Mouse (Mus musculus) lung, postnatal 0 days (tissue): ENCODE data around the gene Mgmt. TPM values are rescaled to one million over a fixed set of nuclear protein-coding genes. Genes with fewer than 3 reads are reported as not detected.

Source experiments
- ATAC-seq: fragments of 200-750 bp; cut with Nextera tagmentation; 2 replicates; pipeline ENCODE4 v1.8.0; 2017; ENCODE audit warnings: moderate library complexity
- DNase-seq: peaks from one replicate; pipeline ENCODE4 v3.0.0-alpha.2; 2016; ENCODE audit warnings: low spot score
- H3K27ac ChIP-seq: fragments of 300-500 bp; sonication (generic); 2 replicates; pipeline ENCODE4 v1.5.1; 2014; ENCODE audit warnings: antibody characterized with exemption, mild to moderate bottlenecking, low read length, mixed read lengths
- H3K27me3 ChIP-seq: fragments of 300-500 bp; sonication (generic); replicated peaks from 2 replicates; pipeline ENCODE4 v1.6.1; 2014; ENCODE audit warnings: low read length, mixed read lengths; ENCODE audit not compliant: insufficient read depth
- H3K36me3 ChIP-seq: fragments of 300-500 bp; sonication (generic); 2 replicates; pipeline ENCODE4 v1.6.1; 2014; ENCODE audit warnings: low read length, mixed read lengths; ENCODE audit not compliant: insufficient read depth
- H3K4me1 ChIP-seq: fragments of 300-500 bp; sonication (generic); 2 replicates; pipeline ENCODE4 v1.6.1; 2014; ENCODE audit warnings: antibody characterized with exemption, low read depth, low read length, mixed read lengths; ENCODE audit not compliant: insufficient read depth
- H3K4me2 ChIP-seq: fragments of 300-500 bp; sonication (generic); replicated peaks from 2 replicates; pipeline ENCODE4 v1.6.1; 2014; ENCODE audit warnings: low read depth, mild to moderate bottlenecking, low read length, moderate library complexity, mixed read lengths
- H3K4me3 ChIP-seq: fragments of 300-500 bp; sonication (generic); 2 replicates; pipeline ENCODE4 v1.5.1; 2014; ENCODE audit warnings: low read depth, low read length
- H3K9ac ChIP-seq: fragments of 300-500 bp; sonication (generic); replicated peaks from 2 replicates; pipeline ENCODE4 v1.6.1; 2014; ENCODE audit warnings: low read depth, mild to moderate bottlenecking
- H3K9me3 ChIP-seq: fragments of 300-500 bp; sonication (generic); 2 replicates; pipeline ENCODE4 v1.6.1; 2016; ENCODE audit warnings: low read length, mixed read lengths
- CTCF ChIP-seq: IDR thresholded peaks from 2 replicates; pipeline ENCODE4 v1.5.1; 2016; ENCODE audit warnings: antibody characterized with exemption, mild to moderate bottlenecking
- EP300 ChIP-seq: IDR thresholded peaks from 2 replicates; pipeline ENCODE4 v1.6.1; 2016; ENCODE audit warnings: antibody characterized with exemption, mild to moderate bottlenecking, control low read depth
- WGBS: fragments of 180-500 bp; shearing (Covaris S2); extraction: QIAGEN DNeasy Blood & Tissue Kit; methylation state at CpG from one replicate; pipeline ENCODE4 v1.1.7; 2014; 5-methylcytosine and 5-hydroxymethylcytosine counted together
- polyA plus RNA-seq: library from polyadenylated mRNA; unstranded; fragments of >200 nt; fragmentation: Nextera tagmentation; extraction: Ambion mirVana; gene quantifications from 2 replicates; pipeline ENCODE4 v1.2.1, GENCODE M21; 2015

Mgmt gene
- polyA plus RNA-seq, 1 experiment from 2014 or later: 1.8 TPM

DNA sequence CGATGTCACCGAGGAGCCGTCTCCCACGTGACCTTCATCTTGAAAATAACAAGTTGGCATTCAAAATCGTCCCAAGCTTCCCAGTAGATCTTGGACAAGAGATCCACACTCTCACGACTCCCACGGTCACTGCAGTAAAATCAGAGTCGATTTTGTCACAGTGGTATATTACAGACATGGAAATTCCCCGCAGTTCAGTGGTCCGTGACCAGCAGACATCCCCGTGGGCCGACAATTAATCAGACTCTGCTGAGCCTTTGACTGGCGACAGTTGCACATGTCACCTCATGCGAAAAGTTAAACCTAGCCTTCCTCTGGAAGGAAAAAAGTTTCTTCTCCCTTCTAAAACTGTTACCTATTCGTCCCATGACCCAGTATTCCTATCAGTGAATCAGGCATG, 106.8 kb downstream of the Mgmt start:
- no peak for ATAC-seq
- no peak for TF ChIP-seq EP300
- no peak for TF ChIP-seq CTCF
- no peaks in the 10 kb centered on the region for H3K9me3 ChIP-seq
- H3K4me1 ChIP-seq: no peaks in the 10 kb centered on the region
- no peak overlapping the region for H3K4me3 ChIP-seq
- no peak overlapping the region for H3K27ac ChIP-seq
- no peaks in the 10 kb centered on the region for H3K36me3 ChIP-seq
- no peak overlapping the region for H3K4me2 ChIP-seq
- no peak overlapping the region for H3K9ac ChIP-seq
- no peaks in the 10 kb centered on the region; the same call in 1 of the 2 replicates for H3K27me3 ChIP-seq
- no peak for DNase-seq
- WGBS: 85% methylated on average over 15 of the region's 15 CpGs

DNA sequence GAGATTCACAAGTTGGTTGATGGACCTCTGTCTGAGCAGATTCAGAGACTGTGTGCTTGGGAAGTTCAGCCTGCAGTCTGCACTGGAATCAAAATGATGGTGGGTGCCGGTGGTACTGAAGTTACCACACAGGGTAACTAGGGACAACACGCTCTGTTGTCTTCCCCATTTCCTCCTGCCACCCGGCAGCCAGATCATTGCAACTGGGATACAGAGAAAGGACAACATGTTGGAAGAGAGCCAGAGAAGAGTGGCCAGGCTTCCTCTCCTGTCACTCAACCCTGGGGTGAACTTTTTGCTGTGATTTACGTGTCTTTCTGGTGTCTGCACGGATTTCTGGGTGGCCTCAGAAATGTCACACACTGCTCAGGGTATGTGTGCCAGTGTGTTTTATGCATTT, 107.4 kb downstream of the Mgmt start:
- Histone ChIP-seq H3K36me3 (no peaks in the 10 kb centered on the region), H3K27ac (no peak overlapping the region), H3K27me3 (no peaks in the 10 kb centered on the region; the same call in 1 of the 2 replicates), H3K9ac (no peak overlapping the region), H3K4me1 (no peaks in the 10 kb centered on the region), H3K4me2 (no peak overlapping the region), H3K9me3 (no peaks in the 10 kb centered on the region), H3K4me3 (no peak overlapping the region)
- DNase-seq: peak; percentile 32
- no peak for ATAC-seq
- TF ChIP-seq EP300: no peak
- no peak for TF ChIP-seq CTCF
- 26% methylated on average over 5 of the region's 5 CpGs for WGBS

DNA sequence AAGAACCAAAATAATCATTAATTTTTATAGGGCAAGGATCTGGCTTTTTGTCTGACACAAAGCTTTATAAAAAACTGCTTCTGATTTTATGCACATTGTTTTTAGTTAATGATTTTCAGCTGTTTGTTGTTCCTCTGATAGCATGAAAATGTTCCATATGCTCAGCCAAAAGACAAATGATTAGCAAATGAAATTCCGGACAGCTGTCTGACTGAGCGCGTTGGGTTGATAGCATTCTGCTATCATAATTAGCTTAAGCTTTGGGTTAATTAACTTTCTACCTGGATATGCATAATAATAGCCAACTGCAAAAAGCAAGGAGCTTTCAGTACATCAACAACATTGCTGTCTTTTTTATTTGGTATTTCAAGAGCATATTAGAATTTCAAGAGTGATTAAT, 108.0 kb downstream of the Mgmt start:
- Histone ChIP-seq H3K27me3 (no peaks in the 10 kb centered on the region; the same call in 1 of the 2 replicates), H3K4me2 (no peak overlapping the region), H3K9ac (no peak overlapping the region), H3K4me1 (no peaks in the 10 kb centered on the region), H3K27ac (no peak overlapping the region), H3K9me3 (no peaks in the 10 kb centered on the region), H3K36me3 (no peaks in the 10 kb centered on the region), H3K4me3 (no peak overlapping the region)
- 65% methylated on average over 3 of the region's 3 CpGs for WGBS
- DNase-seq: no peak
- ATAC-seq: no peak
- TF ChIP-seq EP300 (no peak), CTCF (no peak)

DNA sequence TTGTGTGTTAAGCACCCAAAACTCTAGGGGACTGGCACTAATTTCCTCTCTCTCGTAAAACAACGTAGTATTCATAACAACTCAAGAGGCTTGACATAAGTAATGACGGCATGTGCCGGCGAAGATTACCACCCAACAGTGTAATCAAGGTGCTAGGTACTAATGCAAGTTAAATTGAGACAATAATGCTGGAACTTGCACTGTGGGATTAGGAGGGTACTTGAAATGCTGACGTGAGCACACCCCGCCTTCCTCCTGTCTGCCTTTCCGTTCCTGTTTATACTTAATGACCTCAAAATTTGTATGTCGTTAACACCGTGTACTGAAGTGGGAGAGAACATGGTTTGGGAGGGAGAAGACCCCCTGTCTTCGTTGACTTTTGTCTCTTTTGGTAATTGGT, 110.9 kb downstream of the Mgmt start:
- 40% methylated on average over 11 of the region's 11 CpGs for WGBS
- TF ChIP-seq CTCF: no peak
- Histone ChIP-seq H3K9me3 (no peaks in the 10 kb centered on the region), H3K4me1 (no peaks in the 10 kb centered on the region), H3K9ac (no peak overlapping the region), H3K27me3 (no peaks in the 10 kb centered on the region; the same call in 1 of the 2 replicates), H3K4me3 (no peak overlapping the region), H3K4me2 (0 out of 2 replicates have a peak overlapping the region, but pooled peaks have one; percentile 19), H3K27ac (no peak overlapping the region), H3K36me3 (no peaks in the 10 kb centered on the region)
- DNase-seq: no peak
- no peak for ATAC-seq

DNA sequence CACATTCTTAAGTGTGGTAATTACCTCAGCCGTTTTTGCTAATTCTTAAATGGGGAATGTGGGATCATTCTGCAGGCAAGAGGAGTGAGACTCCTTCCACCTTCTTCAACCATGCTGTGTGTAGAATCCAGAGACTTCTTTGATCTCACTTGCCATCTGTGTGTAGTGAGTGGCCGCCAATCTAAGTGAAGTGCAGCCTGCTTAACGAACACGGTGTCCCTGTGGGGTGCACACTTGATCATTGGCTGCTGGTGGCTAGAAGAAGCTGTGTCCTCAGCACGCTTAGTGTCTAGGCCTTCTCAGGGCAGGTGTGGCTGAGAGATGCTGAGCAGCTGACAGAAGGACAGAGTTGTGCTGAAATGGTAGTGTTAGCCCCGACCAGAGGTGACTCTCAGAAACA, 113.9 kb downstream of the Mgmt start:
- Histone ChIP-seq H3K27me3 (no peaks in the 10 kb centered on the region), H3K4me1 (no peaks in the 10 kb centered on the region), H3K9me3 (no peaks in the 10 kb centered on the region), H3K4me2 (no peak overlapping the region), H3K9ac (no peak overlapping the region), H3K4me3 (no peak overlapping the region), H3K36me3 (no peaks in the 10 kb centered on the region), H3K27ac (no peak overlapping the region)
- DNase-seq (no peak), ATAC-seq (no peak)
- WGBS: 66% methylated on average over 6 of the region's 6 CpGs
- no peak for TF ChIP-seq CTCF
- no peak for TF ChIP-seq EP300

DNA sequence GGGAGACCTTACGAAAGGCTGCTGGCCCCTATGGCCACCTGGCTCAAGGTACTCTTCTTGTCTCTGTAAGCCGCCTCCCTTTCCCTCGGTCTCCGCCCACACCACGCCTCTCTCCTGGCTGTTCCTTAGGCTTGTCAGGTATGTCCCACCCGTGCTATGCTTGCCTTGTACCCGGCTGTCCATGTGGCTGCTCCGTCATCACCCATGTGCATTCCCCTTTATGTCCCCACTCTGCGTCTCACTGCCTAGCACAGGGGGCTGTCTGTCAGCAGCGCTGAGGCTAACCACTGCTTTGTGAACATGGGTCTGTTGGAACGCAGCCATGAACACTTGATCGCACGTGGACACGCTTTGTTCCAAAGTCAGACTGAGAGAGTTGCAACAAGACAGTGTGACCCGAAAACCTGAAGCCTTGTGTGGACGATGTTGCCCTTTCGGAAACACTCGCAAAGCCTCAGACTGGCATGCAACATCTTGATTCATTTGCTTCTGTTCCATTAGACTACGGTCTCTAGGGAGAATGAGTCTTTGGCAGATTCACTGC, 115.4 kb downstream of the Mgmt start:
- ATAC-seq: no peak
- H3K27me3 ChIP-seq: no peaks in the 10 kb centered on the region
- DNase-seq: no peak
- no peak overlapping the region for H3K4me3 ChIP-seq
- no peak overlapping the region for H3K27ac ChIP-seq
- no peaks in the 10 kb centered on the region for H3K9me3 ChIP-seq
- H3K4me2 ChIP-seq: no peak overlapping the region
- no peaks in the 10 kb centered on the region for H3K36me3 ChIP-seq
- TF ChIP-seq CTCF (no peak), EP300 (no peak)
- WGBS: 77% methylated on average over 19 of the region's 19 CpGs
- H3K4me1 ChIP-seq: no peaks in the 10 kb centered on the region
- H3K9ac ChIP-seq: no peak overlapping the region

DNA sequence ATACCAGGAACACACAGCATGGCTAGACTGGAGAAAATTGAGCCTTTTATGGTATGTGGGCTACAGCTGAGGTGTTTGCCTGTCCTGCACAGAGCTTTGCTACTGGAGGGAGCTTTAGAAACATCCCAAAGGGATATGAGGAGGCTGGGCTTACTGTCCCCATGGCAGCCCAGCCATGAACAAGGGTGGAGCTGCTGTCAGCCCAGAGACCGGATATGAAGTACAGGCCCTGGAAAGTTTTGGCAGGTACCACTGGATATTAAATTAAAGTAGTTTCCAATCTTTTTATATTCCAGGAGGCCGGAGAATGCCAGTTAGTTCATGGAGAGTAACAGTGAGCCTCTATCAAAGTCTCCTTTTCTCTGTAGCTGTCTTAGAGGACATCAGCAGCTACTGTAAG, 116.0 kb downstream of the Mgmt start:
- Histone ChIP-seq H3K4me3 (no peak overlapping the region), H3K9ac (no peak overlapping the region), H3K9me3 (no peaks in the 10 kb centered on the region), H3K4me2 (no peak overlapping the region), H3K27me3 (no peaks in the 10 kb centered on the region), H3K27ac (no peak overlapping the region), H3K4me1 (no peaks in the 10 kb centered on the region), H3K36me3 (no peaks in the 10 kb centered on the region)
- DNase-seq (no peak), ATAC-seq (no peak)
- 87% methylated on average over 2 of the region's 2 CpGs for WGBS
- TF ChIP-seq CTCF (no peak), EP300 (no peak)
